Mouse (Mus musculus) kidney, embryonic 16.5 days (tissue): Measurements from ENCODE around the gene Plekhg1. TPM values are rescaled to one million over a fixed set of nuclear protein-coding genes. Genes with fewer than 3 reads are reported as not detected.

ENCODE experiments used
- ATAC-seq: fragments of 200-750 bp; cut with Nextera tagmentation; 2 replicates; pipeline ENCODE4 v1.8.0; 2017; ENCODE audit warnings: moderate TSS enrichment; ENCODE audit not compliant: low FRiP score, low TSS enrichment
- H3K27ac ChIP-seq: fragments of 300-500 bp; sonication (generic); 2 replicates; pipeline ENCODE4 v1.5.1; 2014; ENCODE audit warnings: low read length
- H3K27me3 ChIP-seq: fragments of 300-500 bp; sonication (generic); 2 replicates; pipeline ENCODE4 v1.6.1; 2014; ENCODE audit warnings: low read length, control low read depth, mixed read lengths; ENCODE audit not compliant: insufficient read depth
- H3K36me3 ChIP-seq: fragments of 300-500 bp; sonication (generic); 2 replicates; pipeline ENCODE4 v1.6.1; 2014; ENCODE audit warnings: low read length, control low read depth, mixed read lengths; ENCODE audit not compliant: insufficient read depth
- H3K4me1 ChIP-seq: fragments of 300-500 bp; sonication (generic); 2 replicates; pipeline ENCODE4 v1.6.1; 2014; ENCODE audit warnings: low read length, control low read depth, mixed read lengths; ENCODE audit not compliant: insufficient read depth
- H3K4me2 ChIP-seq: fragments of 300-500 bp; sonication (generic); replicated peaks from 2 replicates; pipeline ENCODE4 v1.6.1; 2014; ENCODE audit warnings: low read depth, low read length
- H3K4me3 ChIP-seq: fragments of 300-500 bp; sonication (generic); 2 replicates; pipeline ENCODE4 v1.5.1; 2014; ENCODE audit warnings: mild to moderate bottlenecking, low read length
- H3K9ac ChIP-seq: fragments of 300-500 bp; sonication (generic); replicated peaks from 2 replicates; pipeline ENCODE4 v1.6.1; 2014; ENCODE audit warnings: low read length
- H3K9me3 ChIP-seq: fragments of 300-500 bp; sonication (generic); 2 replicates; pipeline ENCODE4 v1.6.1; 2016; ENCODE audit warnings: low read length, control low read depth
- WGBS: fragments of 180-500 bp; shearing (Covaris S2); extraction: QIAGEN DNeasy Blood & Tissue Kit; methylation state at CpG from one replicate; pipeline ENCODE4 v1.1.7; 2014; 5-methylcytosine and 5-hydroxymethylcytosine counted together
- polyA plus RNA-seq: library from polyadenylated mRNA; unstranded; fragments of >200 nt; fragmentation: Nextera tagmentation; extraction: Ambion mirVana; gene quantifications from 2 replicates; pipeline ENCODE4 v1.2.1, GENCODE M21; 2015

The Plekhg1 gene
- polyA plus RNA-seq, 1 experiment from 2014 or later, result 14.4 TPM

GRCm38 (mm10) chr10:4006296-4007015, 266.3 kb downstream of the Plekhg1 start:
- no peak overlapping the region for H3K4me2 ChIP-seq
- H3K36me3 ChIP-seq, result no peaks in the 10 kb centered on the region
- H3K9ac ChIP-seq, result no peak overlapping the region
- H3K9me3 ChIP-seq, result no peaks in the 10 kb centered on the region
- H3K4me1 ChIP-seq, result peaks cover 12% of the 10 kb centered on the region
- 33% methylated on average over 7 of the region's 7 CpGs for WGBS
- H3K4me3 ChIP-seq, result no peak overlapping the region
- peak; percentile 93 for ATAC-seq
- H3K27ac ChIP-seq, result peak overlapping the region; percentile 78
- H3K27me3 ChIP-seq, result no peaks in the 10 kb centered on the region

Other genes with a start within 250 kb of the Plekhg1 start
- gene Iyd, start 200.1 kb upstream of the Plekhg1 start, polyA plus RNA-seq, result 6.6 and 8.0 TPM in 2 replicates
- gene Mthfd1l, start 232.8 kb downstream of the Plekhg1 start, polyA plus RNA-seq, result 16.7 and 18.0 TPM in 2 replicates